Mouse (Mus musculus): ENCODE data around the gene Prkce. TPM values are rescaled to one million over a fixed set of nuclear protein-coding genes. Genes with fewer than 3 reads are reported as not detected.

Prkce gene
- polyA plus RNA-seq, 1 experiment from 2014 or later = 6.2 TPM

GRCm38 (mm10) chr17:86496123-86496771, 328.7 kb downstream of the Prkce start:
- Histone ChIP-seq H3K4me1 (peaks cover 35% of the 10 kb centered on the region), H3K27me3 (replicated peaks) (no peaks in the 10 kb centered on the region), H3K4me2 (no peak overlapping the region), H3K27ac (replicated peaks) (no peak overlapping the region), H3K36me3 (peaks cover 36% of the 10 kb centered on the region), H3K9ac (no peak overlapping the region), H3K9me3 (no peaks in the 10 kb centered on the region), H3K4me3 (no peak overlapping the region)
- ATAC-seq (ENCODE audit: extremely low read depth, insufficient number of reproducible peaks, low FRiP score, low TSS enrichment) = no peak
- WGBS = 78% methylated on average over 9 of the region's 9 CpGs

- H3K27ac ChIP-seq (replicated peaks) = no peak overlapping the region
- 77% methylated on average over 4 of the region's 4 CpGs for WGBS
- H3K4me1 ChIP-seq = peaks cover 30% of the 10 kb centered on the region
- no peaks in the 10 kb centered on the region for H3K27me3 ChIP-seq (replicated peaks)
- ATAC-seq (ENCODE audit: extremely low read depth, insufficient number of reproducible peaks, low FRiP score, low TSS enrichment) = no peak
- H3K4me3 ChIP-seq = no peak overlapping the region
- no peaks in the 10 kb centered on the region for H3K9me3 ChIP-seq
- no peak overlapping the region for H3K4me2 ChIP-seq
- no peak overlapping the region for H3K9ac ChIP-seq
- peaks cover 27% of the 10 kb centered on the region for H3K36me3 ChIP-seq
These were observed 329.7 kb downstream of the Prkce start for GRCm38 (mm10) chr17:86497302-86497701.

- Histone ChIP-seq H3K9ac (peak overlapping the region; percentile 33; the same call in 1 of the 2 replicates), H3K9me3 (no peaks in the 10 kb centered on the region), H3K36me3 (peaks cover 23% of the 10 kb centered on the region), H3K27me3 (replicated peaks) (no peaks in the 10 kb centered on the region), H3K4me2 (peak overlapping the region; percentile 8; the same call in 1 of the 2 replicates), H3K4me1 (peaks cover 28% of the 10 kb centered on the region), H3K4me3 (no peak overlapping the region), H3K27ac (replicated peaks) (peak overlapping the region; percentile 86)
- WGBS = 51% methylated on average over 15 of the region's 15 CpGs
- no peak for ATAC-seq (ENCODE audit: extremely low read depth, insufficient number of reproducible peaks, low FRiP score, low TSS enrichment)
These were observed 331.9 kb downstream of the Prkce start for GRCm38 (mm10) chr17:86499359-86500045.

- Histone ChIP-seq H3K9me3 (no peaks in the 10 kb centered on the region), H3K36me3 (peaks cover 19% of the 10 kb centered on the region), H3K4me2 (no peak overlapping the region), H3K4me3 (no peak overlapping the region), H3K4me1 (peaks cover 24% of the 10 kb centered on the region), H3K27ac (replicated peaks) (no peak overlapping the region), H3K9ac (no peak overlapping the region), H3K27me3 (replicated peaks) (no peaks in the 10 kb centered on the region)
- 67% methylated on average over 4 of the region's 4 CpGs for WGBS
- no peak for ATAC-seq (ENCODE audit: extremely low read depth, insufficient number of reproducible peaks, low FRiP score, low TSS enrichment)
These were observed 333.8 kb downstream of the Prkce start for GRCm38 (mm10) chr17:86501393-86501792.

GRCm38 (mm10) chr17:86503208-86503897, 335.8 kb downstream of the Prkce start:
- WGBS = 78% methylated on average over 9 of the region's 9 CpGs
- Histone ChIP-seq H3K4me2 (no peak overlapping the region), H3K9ac (no peak overlapping the region), H3K4me1 (peaks cover 41% of the 10 kb centered on the region), H3K4me3 (no peak overlapping the region), H3K36me3 (peaks cover 9% of the 10 kb centered on the region), H3K27me3 (replicated peaks) (no peaks in the 10 kb centered on the region), H3K27ac (replicated peaks) (no peak overlapping the region), H3K9me3 (no peaks in the 10 kb centered on the region)
- no peak for ATAC-seq (ENCODE audit: extremely low read depth, insufficient number of reproducible peaks, low FRiP score, low TSS enrichment)

GRCm38 (mm10) chr17:86505183-86505631, 337.6 kb downstream of the Prkce start, which contains the start of gene Gm10309:
Gm10309 (minus strand) TSS chr17:86505232.
- WGBS = 87% methylated on average over 8 of the region's 8 CpGs

GRCm38 (mm10) chr17:86506881-86507280, 339.3 kb downstream of the Prkce start:
- H3K4me2 ChIP-seq = 0 out of 2 replicates have a peak overlapping the region, but pooled peaks have one; percentile 3
- no peak for ATAC-seq (ENCODE audit: extremely low read depth, insufficient number of reproducible peaks, low FRiP score, low TSS enrichment)
- H3K9me3 ChIP-seq = no peaks in the 10 kb centered on the region
- peaks cover 3% of the 10 kb centered on the region; the same call in 1 of the 2 replicates for H3K36me3 ChIP-seq
- no peak overlapping the region for H3K4me3 ChIP-seq
- peak overlapping the region; percentile 82 for H3K27ac ChIP-seq (replicated peaks)
- no peak overlapping the region for H3K9ac ChIP-seq
- H3K4me1 ChIP-seq = peaks cover 37% of the 10 kb centered on the region
- no peaks in the 10 kb centered on the region for H3K27me3 ChIP-seq (replicated peaks)
- 56% methylated on average over 5 of the region's 5 CpGs for WGBS

More at GRCm38 (mm10) chr17:86505183-86505631, 337.6 kb downstream of the Prkce start, which contains the start of gene Gm10309:
- Histone ChIP-seq H3K27ac (replicated peaks) (no peak within 1 kb of the TSS), H3K9me3 (no peaks in the 10 kb centered on the region), H3K36me3 (peaks cover 4% of the 10 kb centered on the region; the same call in 1 of the 2 replicates), H3K4me2 (no peak within 1 kb of the TSS), H3K27me3 (replicated peaks) (no peaks in the 10 kb centered on the region), H3K9ac (no peak within 1 kb of the TSS), H3K4me3 (no peak within 1 kb of the TSS), H3K4me1 (peaks cover 35% of the 10 kb centered on the region)
- ATAC-seq (ENCODE audit: extremely low read depth, insufficient number of reproducible peaks, low FRiP score, low TSS enrichment) = no peak

GRCm38 (mm10) chr17:86507342-86508211, 340.0 kb downstream of the Prkce start:
- no peak overlapping the region for H3K4me2 ChIP-seq
- no peak overlapping the region for H3K9ac ChIP-seq
- no peaks in the 10 kb centered on the region for H3K9me3 ChIP-seq
- ATAC-seq (ENCODE audit: extremely low read depth, insufficient number of reproducible peaks, low FRiP score, low TSS enrichment) = no peak
- peaks cover 39% of the 10 kb centered on the region for H3K4me1 ChIP-seq
- WGBS = 60% methylated on average over 19 of the region's 19 CpGs
- H3K4me3 ChIP-seq = no peak overlapping the region
- H3K27me3 ChIP-seq (replicated peaks) = no peaks in the 10 kb centered on the region
- H3K27ac ChIP-seq (replicated peaks) = peak overlapping the region; percentile 82
- peaks cover 3% of the 10 kb centered on the region; the same call in 1 of the 2 replicates for H3K36me3 ChIP-seq

GRCm38 (mm10) chr17:86508212-86508490, 340.6 kb downstream of the Prkce start:
- no peak for ATAC-seq (ENCODE audit: extremely low read depth, insufficient number of reproducible peaks, low FRiP score, low TSS enrichment)
- Histone ChIP-seq H3K9ac (no peak overlapping the region), H3K4me2 (no peak overlapping the region), H3K27ac (replicated peaks) (no peak overlapping the region), H3K4me3 (no peak overlapping the region), H3K4me1 (peaks cover 41% of the 10 kb centered on the region), H3K36me3 (peaks cover 3% of the 10 kb centered on the region; the same call in 1 of the 2 replicates), H3K9me3 (no peaks in the 10 kb centered on the region), H3K27me3 (replicated peaks) (no peaks in the 10 kb centered on the region)
- 77% methylated on average over 3 of the region's 3 CpGs for whole genome bisulfite sequencing

- WGBS = 65% methylated on average over 5 of the region's 5 CpGs
- ATAC-seq (ENCODE audit: extremely low read depth, insufficient number of reproducible peaks, low FRiP score, low TSS enrichment) = no peak
- peak overlapping the region; percentile 64 for H3K27ac ChIP-seq (replicated peaks)
- no peak overlapping the region for H3K4me2 ChIP-seq
- no peak overlapping the region for H3K4me3 ChIP-seq
- H3K4me1 ChIP-seq = peaks cover 52% of the 10 kb centered on the region
- H3K36me3 ChIP-seq = peaks cover 3% of the 10 kb centered on the region; the same call in 1 of the 2 replicates
- no peaks in the 10 kb centered on the region for H3K9me3 ChIP-seq
- no peak overlapping the region for H3K9ac ChIP-seq
- no peaks in the 10 kb centered on the region for H3K27me3 ChIP-seq (replicated peaks)
These were observed 342.3 kb downstream of the Prkce start for GRCm38 (mm10) chr17:86509871-86510270.

Measured in heart, embryonic 13.5 days (tissue).